Mouse (Mus musculus): ENCODE results near the gene Pde9a. TPM values are rescaled to one million over a fixed set of nuclear protein-coding genes. Genes with fewer than 3 reads are reported as not detected.

Gene Pde9a
- total and polyA plus RNA-seq, 3 experiments = 0.56 TPM; not detected in 2

DNA sequence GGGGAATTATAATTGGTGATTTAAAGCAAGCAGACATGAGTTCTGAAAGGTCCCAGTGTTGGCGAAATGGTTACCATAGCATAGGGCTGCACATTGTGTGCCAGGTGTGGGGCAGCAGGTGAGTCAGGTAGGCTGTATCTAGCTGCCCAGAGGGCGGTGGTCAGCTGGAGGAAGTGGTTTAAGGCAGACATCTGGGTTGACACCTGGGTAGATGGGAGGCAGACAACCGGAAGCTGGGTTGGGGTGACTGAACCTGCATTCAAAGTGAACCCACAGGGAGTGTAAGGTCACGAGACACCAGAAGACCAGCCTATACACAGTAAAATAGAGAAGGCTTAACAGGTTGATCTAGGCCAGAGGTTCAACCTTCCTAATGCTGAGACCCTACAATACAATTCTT is 54.0 kb downstream of the Pde9a start:
- peaks cover 0 to 2% of the 10 kb centered on the region in 2 experiments; a peak in 1 of 4 replicates for H3K36me3 ChIP-seq (ENCODE audit: control insufficient read depth in 1 of 2, insufficient read depth in 2 of 2, low read length in 2 of 2)
- H3K27me3 ChIP-seq (ENCODE audit: control insufficient read depth in 1 of 2, insufficient read depth in 2 of 2, low read length in 2 of 2) = peaks cover 0 to 3% of the 10 kb centered on the region in 2 experiments; a peak in 2 of 4 replicates
- DNase-seq (ENCODE audit: low read depth, low spot score) = no peak
- H3K79me2 ChIP-seq (ENCODE audit: control insufficient read depth, insufficient read depth, low read length, poor library complexity) = no peaks in the 10 kb centered on the region
- TF ChIP-seq MYB (IDR thresholded peaks at IDR 0.05; ENCODE audit: low read depth, low read length) = no peak
- TF ChIP-seq MYC (IDR thresholded peaks at IDR 0.05; ENCODE audit: low read depth, low read length) = no peak
- no peak for TF ChIP-seq ZNF384 (IDR thresholded peaks at IDR 0.05; ENCODE audit: low read depth, low read length)
- no peak for TF ChIP-seq ZC3H11A (IDR thresholded peaks at IDR 0.05; ENCODE audit: low read depth, low read length)
- TF ChIP-seq MAX (IDR thresholded peaks at IDR 0.05; ENCODE audit: low read length) = no peak
- TF ChIP-seq ZKSCAN1 (IDR thresholded peaks at IDR 0.05; ENCODE audit: low read depth, low read length) = no peak
- no peak overlapping the region for H3K9ac ChIP-seq (ENCODE audit: control insufficient read depth, low read depth, low read length, poor library complexity, severe bottlenecking)
- no peak overlapping the region for H3K4me3 ChIP-seq (ENCODE audit: control insufficient read depth in 1 of 2, insufficient read depth in 1 of 2, low read depth in 2 of 2, low read length in 2 of 2)
- H3K4me1 ChIP-seq (ENCODE audit: control insufficient read depth in 1 of 2, insufficient read depth in 2 of 2, low read length in 2 of 2) = peaks cover 0 to 3% of the 10 kb centered on the region in 2 experiments; a peak in 1 of 4 replicates
- no peaks in the 10 kb centered on the region for H3K9me3 ChIP-seq (replicated peaks; ENCODE audit: insufficient read depth, low read length)
- H3K27ac ChIP-seq (ENCODE audit: control insufficient read depth, low read depth, low read length) = no peak overlapping the region

GRCm38 (mm10) chr17:31442513-31442912 is 56.5 kb downstream of the Pde9a start:
- Histone ChIP-seq H3K4me1 (ENCODE audit: control insufficient read depth in 1 of 2, insufficient read depth in 2 of 2, low read length in 2 of 2) (no peaks in the 10 kb centered on the region), H3K27ac (ENCODE audit: control insufficient read depth, low read depth, low read length) (no peak overlapping the region), H3K36me3 (ENCODE audit: control insufficient read depth in 1 of 2, insufficient read depth in 2 of 2, low read length in 2 of 2) (no peaks in the 10 kb centered on the region), H3K9me3 (replicated peaks; ENCODE audit: insufficient read depth, low read length) (no peaks in the 10 kb centered on the region), H3K79me2 (ENCODE audit: control insufficient read depth, insufficient read depth, low read length, poor library complexity) (no peaks in the 10 kb centered on the region), H3K4me3 (ENCODE audit: control insufficient read depth in 1 of 2, insufficient read depth in 1 of 2, low read depth in 2 of 2, low read length in 2 of 2) (no peak overlapping the region), H3K9ac (ENCODE audit: control insufficient read depth, low read depth, low read length, poor library complexity, severe bottlenecking) (no peak overlapping the region), H3K27me3 (ENCODE audit: control insufficient read depth in 1 of 2, insufficient read depth in 2 of 2, low read length in 2 of 2) (peaks cover 0 to 3% of the 10 kb centered on the region in 2 experiments; a peak in 2 of 4 replicates)
- no peak for TF ChIP-seq USF2 (IDR thresholded peaks at IDR 0.05; ENCODE audit: borderline replicate concordance in 1 of 2, insufficient read depth in 1 of 2, low read depth in 1 of 2, low read length in 2 of 2)
- no peak for TF ChIP-seq ZC3H11A (IDR thresholded peaks at IDR 0.05; ENCODE audit: low read depth, low read length)
- TF ChIP-seq ETS1 (IDR thresholded peaks at IDR 0.05; ENCODE audit: low read depth, low read length) = no peak
- TF ChIP-seq GABPA (IDR thresholded peaks at IDR 0.05; ENCODE audit: low read depth, low read length) = no peak
- TF ChIP-seq GATA1 (IDR thresholded peaks at IDR 0.05; ENCODE audit: low read depth, low read length) = no peak
- no peak for TF ChIP-seq TCF12 (IDR thresholded peaks at IDR 0.05; ENCODE audit: low read depth, low read length)
- no peak for TF ChIP-seq ELF1 (IDR thresholded peaks at IDR 0.05; ENCODE audit: low read depth, low read length)
- no peak for DNase-seq (ENCODE audit: low read depth, low spot score)

DNA sequence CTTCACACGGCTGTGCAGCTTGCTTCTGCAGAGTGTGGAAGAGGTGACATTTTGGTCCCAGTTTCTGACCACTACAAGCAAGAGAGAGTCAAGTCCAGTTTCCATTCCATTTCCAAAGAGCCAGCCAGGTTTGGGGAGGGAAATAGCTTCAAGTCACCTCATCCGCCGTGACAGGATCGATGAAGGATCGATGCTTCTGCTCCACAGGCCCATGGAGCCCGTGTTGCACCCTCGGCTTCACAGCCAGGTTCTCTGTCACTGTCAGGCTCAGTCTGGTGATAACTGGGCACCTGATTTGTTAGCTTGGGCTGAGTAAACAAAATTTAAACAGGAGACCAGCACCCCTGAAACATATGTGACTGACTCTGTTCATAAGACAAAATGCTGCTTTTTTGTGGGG is 58.2 kb downstream of the Pde9a start:
- H3K27me3 ChIP-seq (ENCODE audit: control insufficient read depth in 1 of 2, insufficient read depth in 2 of 2, low read length in 2 of 2) = peaks cover 0 to 3% of the 10 kb centered on the region in 2 experiments; a peak in 2 of 4 replicates
- no peaks in the 10 kb centered on the region for H3K36me3 ChIP-seq (ENCODE audit: control insufficient read depth in 1 of 2, insufficient read depth in 2 of 2, low read length in 2 of 2)
- no peaks in the 10 kb centered on the region for H3K9me3 ChIP-seq (replicated peaks; ENCODE audit: insufficient read depth, low read length)
- DNase-seq (ENCODE audit: low read depth, low spot score) = no peak
- H3K4me1 ChIP-seq (ENCODE audit: control insufficient read depth in 1 of 2, insufficient read depth in 2 of 2, low read length in 2 of 2) = no peaks in the 10 kb centered on the region
- no peak overlapping the region for H3K9ac ChIP-seq (ENCODE audit: control insufficient read depth, low read depth, low read length, poor library complexity, severe bottlenecking)
- H3K79me2 ChIP-seq (ENCODE audit: control insufficient read depth, insufficient read depth, low read length, poor library complexity) = no peaks in the 10 kb centered on the region
- TF ChIP-seq POLR2A (IDR thresholded peaks at IDR 0.05; ENCODE audit: control insufficient read depth in 1 of 2, insufficient read depth in 1 of 2, low read depth in 1 of 2, low read length in 2 of 2, poor library complexity in 1 of 2) (no peak), CHD2 (IDR thresholded peaks at IDR 0.05; ENCODE audit: low read length) (no peak), POLR2AphosphoS5 (IDR thresholded peaks at IDR 0.05; ENCODE audit: borderline replicate concordance, low read depth, low read length) (no peak), ETS1 (IDR thresholded peaks at IDR 0.05; ENCODE audit: low read depth, low read length) (no peak), ZC3H11A (IDR thresholded peaks at IDR 0.05; ENCODE audit: low read depth, low read length) (no peak), KAT2A (conservative IDR thresholded peaks at IDR 0.05; ENCODE audit: low read depth, low read length) (no peak), MXI1 (IDR thresholded peaks at IDR 0.05; ENCODE audit: low read depth, low read length) (no peak), TBP (IDR thresholded peaks at IDR 0.05; ENCODE audit: low read depth, low read length) (no peak), MAFK (IDR thresholded peaks at IDR 0.05; ENCODE audit: borderline replicate concordance, low read depth, low read length) (no peak), HCFC1 (IDR thresholded peaks at IDR 0.05; ENCODE audit: low read depth, low read length) (no peak), SMC3 (IDR thresholded peaks at IDR 0.05; ENCODE audit: low read depth, low read length) (no peak), RAD21 (IDR thresholded peaks at IDR 0.05; ENCODE audit: low read depth, low read length) (no peak), NELFE (IDR thresholded peaks at IDR 0.05; ENCODE audit: low read depth, low read length) (no peak), EP300 (IDR thresholded peaks at IDR 0.05; ENCODE audit: low read depth in 1 of 2, low read length in 2 of 2) (no peak), MYC (IDR thresholded peaks at IDR 0.05; ENCODE audit: low read depth, low read length) (no peak), USF2 (IDR thresholded peaks at IDR 0.05; ENCODE audit: borderline replicate concordance in 1 of 2, insufficient read depth in 1 of 2, low read depth in 1 of 2, low read length in 2 of 2) (no peak), TAL1 (IDR thresholded peaks at IDR 0.05; ENCODE audit: low read length) (no peak), TCF12 (IDR thresholded peaks at IDR 0.05; ENCODE audit: low read depth, low read length) (no peak), MAZ (IDR thresholded peaks at IDR 0.05; ENCODE audit: low read depth, low read length) (no peak), ZKSCAN1 (IDR thresholded peaks at IDR 0.05; ENCODE audit: low read depth, low read length) (no peak)
- H3K4me3 ChIP-seq (ENCODE audit: control insufficient read depth in 1 of 2, insufficient read depth in 1 of 2, low read depth in 2 of 2, low read length in 2 of 2) = no peak overlapping the region
- no peak overlapping the region for H3K27ac ChIP-seq (ENCODE audit: control insufficient read depth, low read depth, low read length)
